Mouse (Mus musculus): ENCODE measurements around the gene Itgae.

Itgae gene

GRCm38 (mm10) chr11:73194444-73194843 lies 104.1 kb downstream of the Itgae start:
- DNase-seq (ENCODE audit: low read depth in 2 of 2, low spot score in 2 of 2): no peak

Data from CD8-positive naive resting alpha-beta T cell, adult 2 months (primary cell).